ENCODE assay signal across 8 mouse cellular contexts in genomic region chr13:103919956-103920260, GRCm38 (mm10). TPM values are rescaled to one million over a fixed set of nuclear protein-coding genes. Genes with fewer than 3 reads are reported as not detected.
DNase-seq lines count a peak whose midpoint lies in the region; ATAC-seq and TF ChIP-seq lines count a peak whose summit lies in the region.

No protein-coding gene starts in this region.

- H3K9me3 ChIP-seq in heart, embryonic 12.5 days (replicated peaks): no peaks in the 10 kb centered on the region
- H3K9me3 ChIP-seq in ES-Bruce4 (replicated peaks; ENCODE audit: control insufficient read depth, insufficient read depth, low read length, poor library complexity, severe bottlenecking): no peaks in the 10 kb centered on the region
- H3K9me3 ChIP-seq in liver, embryonic 11.5 days (ENCODE audit: control insufficient read depth, low read length): no peaks in the 10 kb centered on the region

- peak overlapping the region; percentile 99 for H3K27ac ChIP-seq in heart, embryonic 12.5 days (ENCODE audit: poor library complexity, severe bottlenecking)
- peak overlapping the region; percentile 8 for H3K27ac ChIP-seq in ES-Bruce4 (ENCODE audit: insufficient read depth, low read length)
- H3K27ac ChIP-seq in liver, embryonic 11.5 days (ENCODE audit: low read depth, low read length): peak overlapping the region; percentile 99

- TF ChIP-seq EP300 in ES-Bruce4 (IDR thresholded peaks at IDR 0.05; ENCODE audit: insufficient read depth, low read depth, low read length): no peak

- peak overlapping the region; percentile 86 for H3K4me2 ChIP-seq in heart, embryonic 12.5 days
- peak overlapping the region; percentile 86 for H3K4me2 ChIP-seq in liver, embryonic 11.5 days

- TF ChIP-seq POLR2A in ES-Bruce4 (IDR thresholded peaks at IDR 0.05; ENCODE audit: insufficient read depth, low read length): no peak

- peak overlapping the region; percentile 78 for H3K4me3 ChIP-seq in heart, embryonic 12.5 days
- peak overlapping the region; percentile 98 for H3K4me3 ChIP-seq in ES-Bruce4 (ENCODE audit: low read depth, low read length)
- peak overlapping the region; percentile 78 for H3K4me3 ChIP-seq in liver, embryonic 11.5 days (ENCODE audit: low read depth, low read length)

- DNase-seq in heart, adult 11 months: no peak
- DNase-seq in liver, embryonic 11.5 days (ENCODE audit: low spot score): no peak
- no peak for DNase-seq in spleen, postnatal 36 days (ENCODE audit: low spot score in 2 of 2)
- no peak for DNase-seq in cerebellum, postnatal 10 days
- no peak for DNase-seq in MN1 (ENCODE audit: low spot score)

- no peaks in the 10 kb centered on the region for H3K27me3 ChIP-seq in heart, embryonic 12.5 days (replicated peaks)
- H3K27me3 ChIP-seq in ES-Bruce4 (ENCODE audit: control insufficient read depth, insufficient read depth, low read length, poor library complexity, severe bottlenecking): peaks cover 6% of the 10 kb centered on the region
- H3K27me3 ChIP-seq in liver, embryonic 11.5 days (replicated peaks; ENCODE audit: control insufficient read depth, insufficient read depth, low read length): no peaks in the 10 kb centered on the region

- H3K9ac ChIP-seq in heart, embryonic 12.5 days: peak overlapping the region; percentile 95
- peak overlapping the region; percentile 100 for H3K9ac ChIP-seq in ES-Bruce4 (ENCODE audit: low read depth, poor library complexity, severe bottlenecking)
- peak overlapping the region; percentile 97 for H3K9ac ChIP-seq in liver, embryonic 11.5 days (ENCODE audit: low read depth, low read length)

- H3K36me3 ChIP-seq in heart, embryonic 12.5 days: no peaks in the 10 kb centered on the region
- H3K36me3 ChIP-seq in ES-Bruce4 (ENCODE audit: control insufficient read depth, insufficient read depth, low read length, poor library complexity, severe bottlenecking): no peaks in the 10 kb centered on the region
- H3K36me3 ChIP-seq in liver, embryonic 11.5 days (ENCODE audit: control insufficient read depth, insufficient read depth, low read length): no peaks in the 10 kb centered on the region

- ATAC-seq in heart, embryonic 12.5 days (ENCODE audit: insufficient number of reproducible peaks, low FRiP score): 0 out of 2 replicates have a peak, but pooled peaks have one; percentile 0
- peak; percentile 43 for ATAC-seq in erythroid progenitor cell, adult 5-6 weeks (replicated peaks; ENCODE audit: low FRiP score, poor library complexity, severe bottlenecking)
- ATAC-seq in liver, embryonic 11.5 days (replicated peaks; ENCODE audit: low FRiP score): no peak

- WGBS in heart, embryonic 12.5 days: 0% methylated on average over 20 of the region's 20 CpGs
- WGBS in liver, embryonic 11.5 days: 0% methylated on average over 20 of the region's 20 CpGs

- no peak for TF ChIP-seq CTCF in ES-Bruce4 (IDR thresholded peaks at IDR 0.05; ENCODE audit: low read depth, low read length)

- H3K4me1 ChIP-seq in heart, embryonic 12.5 days (replicated peaks): no peaks in the 10 kb centered on the region; the same call in 1 of the 2 replicates
- no peaks in the 10 kb centered on the region for H3K4me1 ChIP-seq in ES-Bruce4 (ENCODE audit: control insufficient read depth, insufficient read depth, low read length)
- no peaks in the 10 kb centered on the region; the same call in 1 of the 2 replicates for H3K4me1 ChIP-seq in liver, embryonic 11.5 days (replicated peaks; ENCODE audit: control insufficient read depth, insufficient read depth, low read length)

RNA-seq across cellular contexts. Expression of gene Erbin, which starts 0.4 kb away (rescaled TPM):
- 18.3 and 21.4 TPM in 2 replicates for polyA plus RNA-seq in heart, embryonic 12.5 days (2016; fragmentation: Nextera tagmentation; extraction: Ambion mirVana)
- 23.9 and 28.1 TPM in 2 replicates for polyA plus RNA-seq in ES-Bruce4 (2011; ENCODE audit: insufficient read depth, insufficient read length, low read depth, missing spikeins)
- total RNA-seq in erythroid progenitor cell, adult 5-6 weeks (2015; ENCODE audit: low replicate concordance): 47.4 and 47.6 TPM in 2 replicates
- 34.8 and 37.5 TPM in 2 replicates for total RNA-seq in erythroid progenitor cell, adult 5-6 weeks (2017; ENCODE audit: low replicate concordance)
- polyA plus RNA-seq in liver, embryonic 11.5 days (2014; fragmentation: Nextera tagmentation; extraction: Ambion mirVana): 16.2 and 17.8 TPM in 2 replicates

Comparison
In these comparisons a context has a peak if more than half of its experiments do, and no peak if none do; other contexts are left out.
1. H3K27ac ChIP-seq: peak in every context shown above with its lines; median percentile 99 in heart, embryonic 12.5 days; 99 in liver, embryonic 11.5 days; 8 in ES-Bruce4.